Mouse (Mus musculus) forebrain, embryonic 11.5 days (tissue): ENCODE measurements at regions not wholly inside any gene's neighbourhood (a gene's known extent, or its start where the extent isn't known, plus 50 kb on each side); places are given as distances from the start of the nearest gene placed in this dataset.

Source experiments
- ATAC-seq: fragments of 200-750 bp; cut with Nextera tagmentation; replicated peaks from 2 replicates; pipeline ENCODE4 v1.8.0; 2017; ENCODE audit warnings: moderate TSS enrichment; ENCODE audit not compliant: low FRiP score
- DNase-seq: peaks from one replicate; pipeline ENCODE4 v3.0.0-alpha.2; 2017; ENCODE audit warnings: low spot score
- H3K27ac ChIP-seq: fragments of 300-500 bp; sonication (generic); 2 replicates; pipeline ENCODE4 v1.5.1; 2014; ENCODE audit warnings: low read depth, low read length
- H3K27me3 ChIP-seq: fragments of 300-500 bp; sonication (generic); 2 replicates; pipeline ENCODE4 v1.6.1; 2014; ENCODE audit warnings: mild to moderate bottlenecking, low read length, mixed read lengths; ENCODE audit not compliant: control insufficient read depth, insufficient read depth
- H3K36me3 ChIP-seq: fragments of 300-500 bp; sonication (generic); 2 replicates; pipeline ENCODE4 v1.6.1; 2014; ENCODE audit warnings: mild to moderate bottlenecking, low read length, moderate library complexity, mixed read lengths; ENCODE audit not compliant: control insufficient read depth, insufficient read depth
- H3K4me1 ChIP-seq: fragments of 300-500 bp; sonication (generic); replicated peaks from 2 replicates; pipeline ENCODE4 v1.6.1; 2014; ENCODE audit warnings: low read length, mixed read lengths; ENCODE audit not compliant: control insufficient read depth, insufficient read depth
- H3K4me2 ChIP-seq: fragments of 300-500 bp; sonication (generic); 2 replicates; pipeline ENCODE4 v1.6.1; 2014; ENCODE audit warnings: low read depth, mild to moderate bottlenecking, low read length, moderate library complexity, mixed read lengths; ENCODE audit not compliant: severe bottlenecking
- H3K4me3 ChIP-seq: fragments of 300-500 bp; sonication (generic); 2 replicates; pipeline ENCODE4 v1.5.1; 2014; ENCODE audit warnings: low read depth, low read length
- H3K9ac ChIP-seq: fragments of 300-500 bp; sonication (generic); 2 replicates; pipeline ENCODE4 v1.6.1; 2014; ENCODE audit warnings: low read length
- H3K9me3 ChIP-seq: fragments of 300-500 bp; sonication (generic); 2 replicates; pipeline ENCODE4 v1.6.1; 2016; ENCODE audit warnings: low read length, mixed read lengths; ENCODE audit not compliant: control insufficient read depth
- WGBS: fragments of 180-500 bp; shearing (Covaris S2); extraction: QIAGEN DNeasy Blood & Tissue Kit; methylation state at CpG from one replicate; pipeline ENCODE4 v1.1.7; 2014; 5-methylcytosine and 5-hydroxymethylcytosine counted together

GRCm38 (mm10) chr4:52666768-52667480 is 70.8 kb downstream of the Toporsl start:
- H3K9me3 ChIP-seq = no peaks in the 10 kb centered on the region

GRCm38 (mm10) chr4:52709563-52709962 is 104.8 kb upstream of the Olfr275 start:
- no peak overlapping the region for H3K27ac ChIP-seq
- H3K27me3 ChIP-seq = no peaks in the 10 kb centered on the region
- no peak for ATAC-seq
- H3K4me1 ChIP-seq = no peaks in the 10 kb centered on the region
- H3K9me3 ChIP-seq = no peaks in the 10 kb centered on the region
- H3K4me3 ChIP-seq = no peak overlapping the region
- WGBS = 86% methylated on average over 2 of the region's 2 CpGs
- H3K9ac ChIP-seq = no peak overlapping the region
- no peak for DNase-seq
- no peak overlapping the region for H3K4me2 ChIP-seq
- H3K36me3 ChIP-seq = no peaks in the 10 kb centered on the region

More at GRCm38 (mm10) chr4:52666768-52667480, 70.8 kb downstream of the Toporsl start:
- Histone ChIP-seq H3K4me3 (no peak overlapping the region), H3K4me1 (no peaks in the 10 kb centered on the region), H3K36me3 (no peaks in the 10 kb centered on the region), H3K9ac (no peak overlapping the region), H3K27ac (no peak overlapping the region), H3K27me3 (no peaks in the 10 kb centered on the region), H3K4me2 (no peak overlapping the region)
- ATAC-seq (no peak; the same call in 1 of the 2 replicates), DNase-seq (no peak)
- 72% methylated on average over 5 of the region's 5 CpGs for WGBS

GRCm38 (mm10) chr4:52726203-52726602 is 88.2 kb upstream of the Olfr275 start:
- ATAC-seq = no peak
- Histone ChIP-seq H3K27ac (no peak overlapping the region), H3K9ac (no peak overlapping the region), H3K4me1 (no peaks in the 10 kb centered on the region), H3K9me3 (no peaks in the 10 kb centered on the region), H3K27me3 (no peaks in the 10 kb centered on the region), H3K4me3 (no peak overlapping the region), H3K4me2 (no peak overlapping the region), H3K36me3 (no peaks in the 10 kb centered on the region)
- DNase-seq = no peak
- 78% methylated on average over 6 of the region's 6 CpGs for WGBS

DNA sequence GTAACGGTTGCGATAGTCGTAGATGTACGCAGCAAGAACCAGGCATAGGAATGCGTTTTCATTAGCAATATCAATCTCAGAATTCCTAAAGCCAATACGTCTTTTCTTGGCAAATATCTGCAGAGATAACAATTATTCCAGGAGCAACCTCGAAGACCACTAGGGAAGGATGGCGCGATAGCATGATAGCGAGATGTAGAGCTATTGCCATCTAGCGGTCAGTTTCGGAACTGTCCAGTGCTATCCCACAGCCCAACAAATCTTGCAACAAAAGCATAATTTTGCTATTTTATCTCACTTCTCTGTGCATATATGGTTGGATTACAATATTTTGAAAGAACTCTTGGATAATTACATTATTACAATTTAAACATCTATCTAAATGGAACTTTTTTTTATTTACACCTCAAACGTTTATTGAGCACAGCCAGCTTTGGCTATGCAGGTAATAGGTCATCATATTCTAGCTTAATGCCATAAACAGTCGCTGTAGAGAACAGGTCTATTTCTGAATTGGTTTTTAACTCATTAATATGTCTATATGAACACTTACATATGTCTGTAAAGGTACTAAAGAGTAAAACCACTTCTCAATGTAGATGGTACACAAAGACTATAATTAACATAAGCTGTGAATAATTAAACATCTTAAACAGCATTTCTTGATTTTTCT is 87.6 kb upstream of the Olfr275 start:
- Histone ChIP-seq H3K4me2 (no peak overlapping the region), H3K36me3 (no peaks in the 10 kb centered on the region), H3K27ac (no peak overlapping the region), H3K4me3 (no peak overlapping the region), H3K9me3 (no peaks in the 10 kb centered on the region), H3K9ac (no peak overlapping the region), H3K27me3 (no peaks in the 10 kb centered on the region), H3K4me1 (no peaks in the 10 kb centered on the region)
- peak; percentile 80 for ATAC-seq
- peak; percentile 80 for DNase-seq
- 34% methylated on average over 14 of the region's 14 CpGs for WGBS

- Histone ChIP-seq H3K9me3 (no peaks in the 10 kb centered on the region), H3K4me3 (no peak overlapping the region), H3K9ac (no peak overlapping the region), H3K36me3 (no peaks in the 10 kb centered on the region), H3K27me3 (no peaks in the 10 kb centered on the region), H3K27ac (no peak overlapping the region), H3K4me1 (no peaks in the 10 kb centered on the region), H3K4me2 (no peak overlapping the region)
- WGBS = 93% methylated on average over 8 of the region's 8 CpGs
- no peak for DNase-seq
- no peak for ATAC-seq
These were observed 81.3 kb upstream of the Olfr275 start for GRCm38 (mm10) chr4:52733141-52733540.

GRCm38 (mm10) chr4:52739543-52740474 is 74.6 kb upstream of the Olfr275 start:
- Histone ChIP-seq H3K27me3 (no peaks in the 10 kb centered on the region), H3K4me2 (no peak overlapping the region), H3K4me1 (no peaks in the 10 kb centered on the region), H3K27ac (no peak overlapping the region), H3K36me3 (no peaks in the 10 kb centered on the region), H3K9me3 (no peaks in the 10 kb centered on the region), H3K4me3 (no peak overlapping the region), H3K9ac (no peak overlapping the region)
- DNase-seq (no peak), ATAC-seq (peak; percentile 79)
- 61% methylated on average over 9 of the region's 9 CpGs for WGBS

DNA sequence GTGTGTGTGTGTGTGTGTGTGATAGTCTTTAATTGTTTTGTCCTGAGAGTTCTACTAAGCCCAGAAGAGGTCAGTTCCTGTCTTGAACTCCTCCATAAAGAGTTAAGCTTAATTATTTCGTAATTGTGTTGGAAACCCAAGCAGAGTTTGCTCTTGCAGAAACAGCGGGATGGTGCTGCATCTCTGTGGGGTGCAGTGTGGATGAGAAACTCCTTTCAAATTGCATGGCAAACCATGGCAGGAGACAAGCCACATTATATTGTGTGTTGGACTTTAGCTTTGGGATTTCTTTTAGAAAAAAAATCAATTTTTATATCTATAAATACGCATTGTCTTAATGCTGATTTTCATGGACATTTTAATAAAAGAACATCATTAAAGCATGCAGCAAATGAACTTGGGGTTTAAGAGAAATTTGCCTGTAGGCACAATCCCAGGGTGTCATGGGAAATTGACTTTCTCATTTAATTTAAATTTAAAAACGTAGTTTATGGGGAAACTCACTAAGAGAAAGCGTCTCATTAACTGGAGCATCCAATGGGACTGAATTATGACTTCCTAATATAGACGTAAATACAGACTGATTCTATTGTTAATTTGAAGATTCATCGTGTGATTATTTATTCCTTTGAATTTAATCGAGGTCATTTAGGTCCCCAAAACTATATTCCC is 61.4 kb upstream of the Olfr275 start:
- Histone ChIP-seq H3K27ac (no peak overlapping the region), H3K27me3 (no peaks in the 10 kb centered on the region), H3K36me3 (no peaks in the 10 kb centered on the region), H3K4me2 (no peak overlapping the region), H3K4me3 (no peak overlapping the region), H3K9ac (no peak overlapping the region), H3K9me3 (no peaks in the 10 kb centered on the region), H3K4me1 (no peaks in the 10 kb centered on the region)
- DNase-seq (no peak), ATAC-seq (no peak)
- WGBS = 67% methylated on average over 8 of the region's 8 CpGs
